Mouse (Mus musculus) embryonic facial prominence, embryonic 14.5 days (tissue): Measurements from ENCODE around the gene Tifab. TPM values are rescaled to one million over a fixed set of nuclear protein-coding genes. Genes with fewer than 3 reads are reported as not detected.

ENCODE experiments used
- ATAC-seq: fragments of 200-750 bp; cut with Nextera tagmentation; 2 replicates; pipeline ENCODE4 v1.8.0; 2017; ENCODE audit warnings: low read depth, moderate number of reproducible peaks, moderate TSS enrichment
- DNase-seq: peaks from one replicate; pipeline ENCODE4 v3.0.0-alpha.2; 2015; ENCODE audit warnings: low spot score
- H3K27ac ChIP-seq: fragments of 300-500 bp; sonication (generic); replicated peaks from 2 replicates; pipeline ENCODE4 v1.5.1; 2014; ENCODE audit warnings: low read depth, mild to moderate bottlenecking, low read length, moderate library complexity
- H3K27me3 ChIP-seq: fragments of 300-500 bp; sonication (generic); replicated peaks from 2 replicates; pipeline ENCODE4 v1.6.1; 2014; ENCODE audit warnings: low read length; ENCODE audit not compliant: control insufficient read depth, insufficient read depth
- H3K36me3 ChIP-seq: fragments of 300-500 bp; sonication (generic); 2 replicates; pipeline ENCODE4 v1.6.1; 2014; ENCODE audit warnings: low read length, mixed read lengths; ENCODE audit not compliant: control insufficient read depth, insufficient read depth
- H3K4me1 ChIP-seq: fragments of 300-500 bp; sonication (generic); 2 replicates; pipeline ENCODE4 v1.6.1; 2014; ENCODE audit warnings: antibody characterized with exemption, low read length; ENCODE audit not compliant: control insufficient read depth, insufficient read depth
- H3K4me2 ChIP-seq: fragments of 300-500 bp; sonication (generic); 2 replicates; pipeline ENCODE4 v1.6.1; 2014; ENCODE audit warnings: low read depth, mild to moderate bottlenecking, low read length, moderate library complexity, mixed read lengths
- H3K4me3 ChIP-seq: fragments of 300-500 bp; sonication (generic); 2 replicates; pipeline ENCODE4 v1.5.1; 2014; ENCODE audit warnings: low read depth, mild to moderate bottlenecking, low read length
- H3K9ac ChIP-seq: fragments of 300-500 bp; sonication (generic); 2 replicates; pipeline ENCODE4 v1.6.1; 2014; ENCODE audit warnings: low read depth, mild to moderate bottlenecking, low read length, moderate library complexity, mixed read lengths
- H3K9me3 ChIP-seq: fragments of 300-500 bp; sonication (generic); 2 replicates; pipeline ENCODE4 v1.6.1; 2016; ENCODE audit warnings: low read length; ENCODE audit not compliant: control insufficient read depth
- WGBS: fragments of 180-500 bp; shearing (Covaris S2); extraction: QIAGEN DNeasy Blood & Tissue Kit; methylation state at CpG from one replicate; pipeline ENCODE4 v1.1.7; 2014; 5-methylcytosine and 5-hydroxymethylcytosine counted together
- polyA plus RNA-seq: library from polyadenylated mRNA; unstranded; fragments of >200 nt; fragmentation: Nextera tagmentation; extraction: Ambion mirVana; gene quantifications from 2 replicates; pipeline ENCODE4 v1.2.1, GENCODE M21; 2014

The Tifab gene
- polyA plus RNA-seq, 1 experiment from 2014 or later = 0.93 TPM

GRCm38 (mm10) chr13:56129578-56129977, 49.1 kb downstream of the Tifab start:
- WGBS = 91% methylated on average over 3 of the region's 3 CpGs
- Histone ChIP-seq H3K4me2 (no peak overlapping the region), H3K36me3 (peaks cover 56% of the 10 kb centered on the region), H3K9ac (no peak overlapping the region), H3K4me3 (no peak overlapping the region), H3K27ac (no peak overlapping the region), H3K9me3 (0 out of 2 replicates have a peak, but pooled peaks cover 3% of the 10 kb centered on the region), H3K4me1 (peaks cover 8% of the 10 kb centered on the region), H3K27me3 (no peaks in the 10 kb centered on the region)
- no peak for ATAC-seq
- no peak for DNase-seq

DNA sequence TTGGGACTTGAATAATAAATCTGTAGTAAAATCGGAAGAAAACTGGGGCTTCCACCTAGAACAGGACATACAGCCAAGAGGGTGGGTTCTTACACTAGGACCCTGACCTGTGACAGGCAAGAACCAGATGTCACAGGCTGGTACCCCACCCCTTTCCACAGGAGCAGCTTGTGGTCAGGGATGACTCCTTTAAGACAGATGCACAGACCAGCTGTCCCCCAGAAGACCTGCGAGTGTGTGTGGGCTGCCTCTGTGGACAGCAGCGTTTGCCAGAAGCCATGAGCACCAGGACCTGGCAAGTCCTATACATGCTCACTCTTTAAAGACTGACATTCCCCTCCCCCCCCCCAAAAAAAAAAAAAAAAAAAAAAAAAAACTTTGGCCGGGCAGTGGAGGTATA, 49.7 kb downstream of the Tifab start:
- H3K27ac ChIP-seq = no peak overlapping the region
- peaks cover 62% of the 10 kb centered on the region for H3K36me3 ChIP-seq
- no peak for DNase-seq
- H3K9ac ChIP-seq = no peak overlapping the region
- H3K4me1 ChIP-seq = peaks cover 8% of the 10 kb centered on the region
- no peak for ATAC-seq
- H3K27me3 ChIP-seq = no peaks in the 10 kb centered on the region
- H3K9me3 ChIP-seq = 0 out of 2 replicates have a peak, but pooled peaks cover 3% of the 10 kb centered on the region
- WGBS = 81% methylated on average over 4 of the region's 4 CpGs
- no peak overlapping the region for H3K4me3 ChIP-seq
- no peak overlapping the region for H3K4me2 ChIP-seq

DNA sequence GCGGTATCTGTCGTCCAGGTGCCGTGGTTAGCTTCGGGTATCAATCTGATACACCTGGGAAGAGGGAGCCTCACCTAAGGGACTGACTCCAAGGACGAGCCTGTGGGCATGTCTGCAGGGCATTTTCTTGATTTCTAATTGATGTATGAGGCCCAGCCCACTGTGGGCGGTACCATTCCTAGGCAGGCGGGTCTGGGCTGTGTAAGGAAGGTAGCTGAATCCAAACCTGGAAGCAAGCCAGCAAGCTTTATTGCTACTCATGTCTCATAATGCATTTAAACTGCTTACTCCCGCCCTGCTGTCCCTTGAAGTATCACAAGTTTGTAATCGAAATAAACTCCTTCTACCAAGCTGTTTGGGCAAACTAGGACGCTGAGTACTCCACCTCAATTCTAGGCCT, 53.1 kb downstream of the Tifab start:
- no peak overlapping the region for H3K9ac ChIP-seq
- no peak for ATAC-seq
- H3K36me3 ChIP-seq = peaks cover 89% of the 10 kb centered on the region
- H3K4me2 ChIP-seq = no peak overlapping the region
- H3K27ac ChIP-seq = no peak overlapping the region
- no peak overlapping the region for H3K4me3 ChIP-seq
- no peaks in the 10 kb centered on the region for H3K4me1 ChIP-seq
- 90% methylated on average over 10 of the region's 10 CpGs for WGBS
- H3K27me3 ChIP-seq = no peaks in the 10 kb centered on the region
- 0 out of 2 replicates have a peak, but pooled peaks cover 3% of the 10 kb centered on the region for H3K9me3 ChIP-seq
- no peak for DNase-seq

Other genes starting within 250 kb of the Tifab start
- gene H2afy, start 42.5 kb downstream of the Tifab start, polyA plus RNA-seq = 246 and 265 TPM in 2 replicates
- 1.7 and 2.2 TPM in 2 replicates for gene Neurog1, start 73.3 kb upstream of the Tifab start, polyA plus RNA-seq
- gene Cxcl14, start 117.7 kb upstream of the Tifab start, polyA plus RNA-seq = 126 and 202 TPM in 2 replicates
- not detected in 2 replicates for gene Gm3045, start 247.7 kb upstream of the Tifab start, polyA plus RNA-seq